8 mouse cellular contexts compared by ENCODE assay signal in genomic region chr8:124617266-124617869, GRCm38 (mm10). TPM values are rescaled to one million over a fixed set of nuclear protein-coding genes. Genes with fewer than 3 reads are reported as not detected.
A peak's percentile ranks its signal among the peaks of the same experiment; 100 is the strongest.
DNase-seq lines count a peak whose midpoint lies in the region; ATAC-seq and TF ChIP-seq lines count a peak whose summit lies in the region.

No protein-coding gene starts in this region.

- TF ChIP-seq EP300 in heart, adult 2 months (IDR thresholded peaks at IDR 0.05; ENCODE audit: insufficient read depth, low read depth, low read length): peak; percentile 84; the same call in 1 of the 2 replicates

- no peak for TF ChIP-seq POLR2A in heart, adult 2 months (IDR thresholded peaks at IDR 0.05; ENCODE audit: insufficient read depth, low read depth, low read length)
- TF ChIP-seq POLR2A in kidney, adult 2 months (IDR thresholded peaks at IDR 0.05; ENCODE audit: low read depth, low read length): no peak
- no peak; the same call in 1 of the 2 replicates for TF ChIP-seq POLR2A in small intestine, adult 2 months (IDR thresholded peaks at IDR 0.05; ENCODE audit: low read depth, low read length)

- intact Hi-C loops in heart, adult 2 months (cut with DNase I): loop anchor here (1.0 to 5.0 kb wide), 2 partner anchors 60 to 160 kb away; no protein-coding TSS in a partner anchor

- ATAC-seq in embryonic facial prominence, embryonic 12.5 days (ENCODE audit: insufficient number of reproducible peaks, insufficient read depth, low FRiP score, low TSS enrichment): peak; percentile 42; the same call in 1 of the 2 replicates
- 0 out of 2 replicates have a peak, but pooled peaks have one; percentile 21 for ATAC-seq in limb, embryonic 11.5 days (ENCODE audit: insufficient number of reproducible peaks, low FRiP score, low TSS enrichment, low read depth)
- peak; percentile 82 for ATAC-seq in midbrain, embryonic 13.5 days

- H3K27ac ChIP-seq in embryonic facial prominence, embryonic 12.5 days: no peak overlapping the region
- H3K27ac ChIP-seq in heart, adult 2 months: peak overlapping the region; percentile 49
- no peak overlapping the region for H3K27ac ChIP-seq in kidney, adult 2 months (ENCODE audit: insufficient read depth, low read depth, low read length)
- no peak overlapping the region for H3K27ac ChIP-seq in limb, embryonic 11.5 days (replicated peaks; ENCODE audit: low read depth, low read length)
- no peak overlapping the region for H3K27ac ChIP-seq in midbrain, embryonic 13.5 days
- H3K27ac ChIP-seq in small intestine, adult 2 months (ENCODE audit: insufficient read depth, low read depth, low read length): peak overlapping the region; percentile 35

- DNase-seq in 3134 (ENCODE audit: extremely low read depth, insufficient read length, low spot score): peak; percentile 56
- peak; percentile 70 for DNase-seq in adrenal gland, postnatal 25 days
- DNase-seq in heart, adult 2 months: peak; percentile 77 to 83
- peak; percentile 79 for DNase-seq in kidney, adult 2 months
- peak; percentile 81 for DNase-seq in limb, embryonic 11.5 days (ENCODE audit: low spot score)

- peaks cover 8% of the 10 kb centered on the region for H3K27me3 ChIP-seq in embryonic facial prominence, embryonic 12.5 days
- no peaks in the 10 kb centered on the region for H3K27me3 ChIP-seq in heart, adult 2 months (ENCODE audit: control insufficient read depth, insufficient read depth, low read length)
- no peaks in the 10 kb centered on the region for H3K27me3 ChIP-seq in kidney, adult 2 months (replicated peaks; ENCODE audit: control insufficient read depth, insufficient read depth, low read length)
- no peaks in the 10 kb centered on the region for H3K27me3 ChIP-seq in limb, embryonic 11.5 days (ENCODE audit: control insufficient read depth, insufficient read depth, low read length)
- H3K27me3 ChIP-seq in midbrain, embryonic 13.5 days: peaks cover 12% of the 10 kb centered on the region
- 0 out of 2 replicates have a peak, but pooled peaks cover 4% of the 10 kb centered on the region for H3K27me3 ChIP-seq in small intestine, adult 2 months (ENCODE audit: control insufficient read depth, insufficient read depth, low read length)

- peaks cover 4% of the 10 kb centered on the region; the same call in 1 of the 2 replicates for H3K4me1 ChIP-seq in embryonic facial prominence, embryonic 12.5 days
- H3K4me1 ChIP-seq in heart, adult 2 months (ENCODE audit: control insufficient read depth, insufficient read depth, low read length): no peaks in the 10 kb centered on the region
- H3K4me1 ChIP-seq in kidney, adult 2 months (ENCODE audit: control insufficient read depth, insufficient read depth, low read length): no peaks in the 10 kb centered on the region
- H3K4me1 ChIP-seq in limb, embryonic 11.5 days (ENCODE audit: control insufficient read depth, insufficient read depth, low read length): no peaks in the 10 kb centered on the region
- H3K4me1 ChIP-seq in midbrain, embryonic 13.5 days (replicated peaks): peaks cover 9% of the 10 kb centered on the region; the same call in 1 of the 2 replicates
- peaks cover 2% of the 10 kb centered on the region; the same call in 1 of the 2 replicates for H3K4me1 ChIP-seq in small intestine, adult 2 months (ENCODE audit: control insufficient read depth, insufficient read depth, insufficient read length, low read length)

- TF ChIP-seq CTCF in heart, adult 2 months (IDR thresholded peaks at IDR 0.05): peak; percentile 94
- TF ChIP-seq CTCF in kidney, adult 2 months (conservative IDR thresholded peaks at IDR 0.05; ENCODE audit: insufficient read depth, insufficient read length, low read depth, low read length): peak; percentile 87
- peak; percentile 81; the same call in 1 of the 2 replicates for TF ChIP-seq CTCF in small intestine, adult 2 months (IDR thresholded peaks at IDR 0.05; ENCODE audit: extremely low read depth, insufficient read length, insufficient replicate concordance, low read depth, low read length)

- H3K79me2 ChIP-seq in heart, adult 2 months (replicated peaks; ENCODE audit: control insufficient read depth, insufficient read depth, low read length): no peaks in the 10 kb centered on the region

- WGBS in embryonic facial prominence, embryonic 12.5 days: 12% methylated on average over 17 of the region's 17 CpGs
- 9% methylated on average over 17 of the region's 17 CpGs for WGBS in heart, adult 2 months
- 8% methylated on average over 17 of the region's 17 CpGs for WGBS in kidney, adult 2 months
- WGBS in limb, embryonic 11.5 days: 9% methylated on average over 17 of the region's 17 CpGs
- WGBS in midbrain, embryonic 13.5 days: 11% methylated on average over 17 of the region's 17 CpGs
- 6% methylated on average over 17 of the region's 17 CpGs for WGBS in small intestine, adult 2 months

- H3K9me3 ChIP-seq in embryonic facial prominence, embryonic 12.5 days: no peaks in the 10 kb centered on the region
- H3K9me3 ChIP-seq in limb, embryonic 11.5 days (ENCODE audit: control insufficient read depth, low read length): no peaks in the 10 kb centered on the region
- H3K9me3 ChIP-seq in midbrain, embryonic 13.5 days: no peaks in the 10 kb centered on the region

- peak overlapping the region; percentile 39 for H3K9ac ChIP-seq in embryonic facial prominence, embryonic 12.5 days
- H3K9ac ChIP-seq in heart, adult 2 months (ENCODE audit: low read depth, low read length): peak overlapping the region; percentile 12; the same call in 1 of the 2 replicates
- peak overlapping the region; percentile 45 for H3K9ac ChIP-seq in limb, embryonic 11.5 days (ENCODE audit: low read length)
- H3K9ac ChIP-seq in midbrain, embryonic 13.5 days (replicated peaks): peak overlapping the region; percentile 34

- no peaks in the 10 kb centered on the region for H3K36me3 ChIP-seq in embryonic facial prominence, embryonic 12.5 days
- H3K36me3 ChIP-seq in heart, adult 2 months (ENCODE audit: control insufficient read depth, insufficient read depth, low read length): no peaks in the 10 kb centered on the region
- H3K36me3 ChIP-seq in kidney, adult 2 months (ENCODE audit: control insufficient read depth, insufficient read depth, low read length): no peaks in the 10 kb centered on the region
- H3K36me3 ChIP-seq in limb, embryonic 11.5 days (ENCODE audit: control insufficient read depth, insufficient read depth, low read length): no peaks in the 10 kb centered on the region
- H3K36me3 ChIP-seq in midbrain, embryonic 13.5 days: no peaks in the 10 kb centered on the region
- H3K36me3 ChIP-seq in small intestine, adult 2 months (ENCODE audit: control insufficient read depth, insufficient read depth, low read length): no peaks in the 10 kb centered on the region

- H3K4me2 ChIP-seq in embryonic facial prominence, embryonic 12.5 days (replicated peaks): peak overlapping the region; percentile 57
- peak overlapping the region; percentile 65 for H3K4me2 ChIP-seq in limb, embryonic 11.5 days (ENCODE audit: low read depth, severe bottlenecking)
- H3K4me2 ChIP-seq in midbrain, embryonic 13.5 days (replicated peaks): peak overlapping the region; percentile 53

- H3K4me3 ChIP-seq in embryonic facial prominence, embryonic 12.5 days: peak overlapping the region; percentile 30
- H3K4me3 ChIP-seq in heart, adult 2 months: peak overlapping the region; percentile 42
- peak overlapping the region; percentile 37 for H3K4me3 ChIP-seq in kidney, adult 2 months (ENCODE audit: insufficient read depth, low read depth, low read length)
- peak overlapping the region; percentile 15 for H3K4me3 ChIP-seq in limb, embryonic 11.5 days (ENCODE audit: low read depth, low read length)
- peak overlapping the region; percentile 31 for H3K4me3 ChIP-seq in midbrain, embryonic 13.5 days (replicated peaks)
- H3K4me3 ChIP-seq in small intestine, adult 2 months (ENCODE audit: low read depth, low read length): peak overlapping the region; percentile 42

RNA-seq across cellular contexts. Expression of gene Capn9, which starts 41.5 kb away (rescaled TPM):
- total RNA-seq in adrenal gland, postnatal 25 days (2021): 0.91 TPM in 1 of 2 replicates, not detected in the other
- polyA plus RNA-seq in embryonic facial prominence, embryonic 12.5 days (2016; fragmentation: Nextera tagmentation; extraction: Ambion mirVana): not detected in 2 replicates
- not detected for total RNA-seq in heart, adult 2 months (2021)
- 0.06 TPM in 1 of 2 replicates, not detected in the other for polyA plus RNA-seq in heart, adult 2 months (2012; rRNA removed)
- polyA plus RNA-seq in kidney, adult 2 months (2012; rRNA removed): not detected in 2 replicates
- not detected in 2 replicates for polyA plus RNA-seq in limb, embryonic 11.5 days (2014; fragmentation: Nextera tagmentation; extraction: Ambion mirVana)
- polyA plus RNA-seq in midbrain, embryonic 13.5 days (2015; fragmentation: Nextera tagmentation; extraction: Ambion mirVana): 0.07 and 0.10 TPM in 2 replicates
- 8.2 and 11.4 TPM in 2 replicates for polyA plus RNA-seq in small intestine, adult 2 months (2012; rRNA removed)

RNA-seq across cellular contexts. Expression of gene 2310022B05Rik, which starts 45.8 kb away (rescaled TPM):
- total RNA-seq in adrenal gland, postnatal 25 days (2021): 41.0 and 46.1 TPM in 2 replicates
- 32.0 and 32.1 TPM in 2 replicates for polyA plus RNA-seq in embryonic facial prominence, embryonic 12.5 days (2016; fragmentation: Nextera tagmentation; extraction: Ambion mirVana)
- total RNA-seq in heart, adult 2 months (2021): 10 to 100 TPM; 54.4 to 61.8 TPM
- 64.3 and 65.1 TPM in 2 replicates for polyA plus RNA-seq in heart, adult 2 months (2012; rRNA removed)
- 44.4 and 47.9 TPM in 2 replicates for polyA plus RNA-seq in kidney, adult 2 months (2012; rRNA removed)
- 28.2 and 30.4 TPM in 2 replicates for polyA plus RNA-seq in limb, embryonic 11.5 days (2014; fragmentation: Nextera tagmentation; extraction: Ambion mirVana)
- 15.7 and 18.1 TPM in 2 replicates for polyA plus RNA-seq in midbrain, embryonic 13.5 days (2015; fragmentation: Nextera tagmentation; extraction: Ambion mirVana)
- polyA plus RNA-seq in small intestine, adult 2 months (2012; rRNA removed): 11.7 and 35.0 TPM in 2 replicates

RNA-seq across cellular contexts. Expression of gene Agt, which starts 47.9 kb away (rescaled TPM):
- total RNA-seq in adrenal gland, postnatal 25 days (2021): 1.7 and 9.7 TPM in 2 replicates
- polyA plus RNA-seq in embryonic facial prominence, embryonic 12.5 days (2016; fragmentation: Nextera tagmentation; extraction: Ambion mirVana): 0.14 and 0.27 TPM in 2 replicates
- total RNA-seq in heart, adult 2 months (2021): 10 to 100 TPM; 10.3 to 10.5 TPM
- 9.4 and 10.1 TPM in 2 replicates for polyA plus RNA-seq in heart, adult 2 months (2012; rRNA removed)
- 91.6 and 136 TPM in 2 replicates for polyA plus RNA-seq in kidney, adult 2 months (2012; rRNA removed)
- not detected in 2 replicates for polyA plus RNA-seq in limb, embryonic 11.5 days (2014; fragmentation: Nextera tagmentation; extraction: Ambion mirVana)
- not detected in 2 replicates for polyA plus RNA-seq in midbrain, embryonic 13.5 days (2015; fragmentation: Nextera tagmentation; extraction: Ambion mirVana)
- polyA plus RNA-seq in small intestine, adult 2 months (2012; rRNA removed): 10.7 and 36.2 TPM in 2 replicates

Comparison
In these comparisons a context has a peak if more than half of its experiments do, and no peak if none do; other contexts are left out.
1. ATAC-seq: peak in every context shown above with its lines; median percentile 82 in midbrain, embryonic 13.5 days; 42 in embryonic facial prominence, embryonic 12.5 days; 21 in limb, embryonic 11.5 days.
2. H3K27ac ChIP-seq: peak in heart, adult 2 months (single experiment) and small intestine, adult 2 months (single experiment); none in embryonic facial prominence, embryonic 12.5 days (single experiment), kidney, adult 2 months (single experiment), limb, embryonic 11.5 days (single experiment) and midbrain, embryonic 13.5 days (single experiment).
3. Peak in every context shown above with its lines, with median percentiles within 50 percentile points of each other: DNase-seq, H3K4me2 ChIP-seq, H3K4me3 ChIP-seq, H3K9ac ChIP-seq and CTCF ChIP-seq.